Mouse (Mus musculus) thymus, adult 18-20 months (tissue): ENCODE data around the gene Slc15a3.
A peak's percentile ranks its signal among the peaks of the same experiment; 100 is the strongest.

Experiments
- DNase-seq, 2 experiments: peaks; one replicate each; pipeline ENCODE4 v3.0.0; 2022; ENCODE audit warnings: mixed read lengths in 2 of 2

Gene Slc15a3

DNA sequence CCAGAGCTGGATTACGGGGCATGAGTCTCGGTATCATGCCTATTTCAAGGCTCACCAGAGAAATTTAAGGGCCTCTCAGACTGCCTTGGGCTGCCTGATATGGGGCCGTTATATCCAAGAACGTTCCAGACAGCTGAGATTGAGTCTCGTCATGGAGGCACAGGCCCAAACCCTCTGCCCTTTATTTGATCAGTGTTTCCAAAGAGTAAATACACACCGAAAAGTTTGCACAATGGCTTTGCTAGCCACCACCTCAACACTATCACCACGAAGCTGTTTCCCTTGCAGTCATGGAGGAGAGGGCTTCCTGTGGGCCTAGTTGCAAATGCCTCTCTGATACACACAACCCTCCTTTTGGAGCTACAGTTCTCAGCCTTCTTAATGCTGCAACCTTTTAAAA lies 15.5 kb upstream of the Slc15a3 start:
- no peak for DNase-seq

DNA sequence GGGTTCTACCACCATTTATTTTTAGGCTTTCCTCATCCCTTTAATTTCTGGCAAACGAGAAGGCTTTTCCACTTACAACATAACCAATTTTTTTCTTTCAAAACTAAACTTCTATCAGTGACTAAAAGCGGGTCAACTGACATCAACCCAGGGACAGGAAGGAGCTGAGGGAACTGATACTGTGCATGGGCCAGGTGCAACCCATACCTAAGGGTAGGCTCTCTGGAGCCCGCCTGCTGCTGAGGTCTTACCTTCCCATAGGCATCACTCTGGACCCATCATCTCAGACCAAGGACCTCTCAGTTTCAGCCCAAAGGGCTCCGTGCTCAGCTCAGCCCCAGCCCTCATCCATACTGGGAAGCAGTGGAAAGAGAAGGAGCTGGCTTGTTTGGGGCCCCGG lies 11.2 kb upstream of the Slc15a3 start:
- peak in 1 of 2 experiments; percentile 47 for DNase-seq

DNA sequence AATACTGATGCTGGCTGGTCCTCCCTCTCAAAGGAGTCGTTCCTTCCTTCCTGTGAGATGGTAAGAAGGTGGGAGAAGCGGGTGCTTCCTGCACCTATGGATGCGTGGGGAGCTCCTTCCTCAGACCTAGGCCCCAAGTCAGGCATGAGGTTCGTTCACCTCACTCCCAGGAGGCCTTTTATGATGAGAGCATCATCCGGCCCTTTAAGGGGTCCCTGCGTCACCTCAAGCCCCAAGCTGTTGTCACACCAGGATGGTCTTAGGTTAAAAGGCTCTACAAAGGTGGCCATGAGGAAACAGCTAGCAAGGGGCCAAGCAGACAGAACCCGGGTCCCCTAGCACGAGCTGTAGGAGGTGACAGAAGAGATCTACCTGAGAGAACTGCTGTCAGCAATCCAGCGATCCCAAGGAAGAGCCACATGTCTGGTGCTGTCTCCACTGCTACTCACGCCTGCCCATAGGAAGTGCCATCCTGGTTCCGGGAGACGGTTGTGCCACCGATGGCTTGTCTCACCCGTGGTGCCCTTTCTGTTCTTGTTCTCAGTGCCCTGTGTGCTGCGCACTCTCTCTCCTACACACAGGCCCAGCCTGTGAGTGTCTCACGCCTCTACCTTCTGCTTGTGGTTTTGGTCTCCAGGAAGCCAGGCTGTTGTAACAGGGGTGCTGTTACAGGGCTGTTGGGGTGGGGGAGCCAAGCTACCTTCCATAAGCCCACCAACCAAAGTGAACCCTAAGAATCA lies 9.9 kb upstream of the Slc15a3 start, which contains the start of gene Cd6:
Cd6 (minus strand) TSS at position 623 of the 740 bp plus-strand sequence.
- peak; percentile 62 to 77 for DNase-seq

DNA sequence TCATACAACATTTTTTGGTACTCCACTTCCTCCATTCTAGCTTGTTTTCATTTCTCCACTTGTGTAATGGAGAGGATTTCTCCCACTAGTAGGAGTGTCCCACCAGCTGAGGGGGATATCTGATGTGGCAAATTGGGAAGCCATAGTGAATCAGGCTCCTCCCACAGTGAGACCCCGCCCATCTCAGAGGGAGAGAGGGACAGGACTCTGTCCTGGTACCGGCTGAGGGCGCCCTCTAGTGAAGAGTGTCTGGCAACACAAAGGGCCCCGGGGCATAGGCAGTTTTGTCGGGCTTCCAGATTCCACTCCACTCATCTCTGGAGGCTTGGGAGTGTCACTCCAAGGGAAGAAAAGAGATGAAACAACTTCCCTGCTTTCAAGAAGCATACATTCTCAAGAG lies 8.1 kb upstream of the Slc15a3 start:
- DNase-seq = peak; percentile 69 to 81

DNA sequence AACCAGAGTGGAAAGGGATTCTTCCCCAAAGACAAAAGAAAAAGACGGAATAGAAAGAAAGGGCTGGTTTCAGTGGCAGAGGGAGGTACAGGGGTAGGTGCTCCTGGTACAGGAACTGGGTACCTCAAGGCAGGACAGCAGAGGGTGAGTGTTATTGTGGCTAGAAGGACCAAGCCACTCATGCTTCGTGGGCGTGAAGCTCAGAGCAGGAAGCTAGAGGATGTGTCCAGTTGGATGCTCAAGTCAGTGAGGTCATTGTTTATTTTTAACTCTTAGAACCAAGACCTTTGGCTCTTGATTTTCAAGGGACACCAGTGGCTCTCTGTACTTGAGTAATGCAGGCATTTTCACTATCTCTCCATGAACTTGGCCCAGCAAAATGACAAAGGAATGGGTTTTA lies 7.5 kb upstream of the Slc15a3 start:
- DNase-seq = no peak

DNA sequence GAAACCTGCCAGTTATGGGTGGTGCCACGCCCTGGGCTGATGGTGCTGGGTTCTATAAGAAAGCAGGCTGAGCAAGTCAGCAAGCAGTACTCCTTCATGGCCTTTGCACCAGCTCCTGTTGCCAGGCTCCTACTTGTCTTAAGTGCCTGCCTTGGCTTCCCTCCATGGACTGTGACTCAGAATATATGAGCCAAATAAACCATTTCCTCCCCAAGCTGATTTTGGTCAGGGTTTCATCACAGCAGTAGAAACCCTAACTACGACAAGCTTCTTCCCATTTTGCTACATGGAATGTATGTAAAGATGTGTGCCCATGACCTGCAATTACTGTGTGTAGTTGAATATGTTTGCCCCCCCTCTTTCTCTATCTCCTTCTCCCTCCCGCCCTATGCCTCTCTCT lies 5.9 kb upstream of the Slc15a3 start:
- DNase-seq = no peak

DNA sequence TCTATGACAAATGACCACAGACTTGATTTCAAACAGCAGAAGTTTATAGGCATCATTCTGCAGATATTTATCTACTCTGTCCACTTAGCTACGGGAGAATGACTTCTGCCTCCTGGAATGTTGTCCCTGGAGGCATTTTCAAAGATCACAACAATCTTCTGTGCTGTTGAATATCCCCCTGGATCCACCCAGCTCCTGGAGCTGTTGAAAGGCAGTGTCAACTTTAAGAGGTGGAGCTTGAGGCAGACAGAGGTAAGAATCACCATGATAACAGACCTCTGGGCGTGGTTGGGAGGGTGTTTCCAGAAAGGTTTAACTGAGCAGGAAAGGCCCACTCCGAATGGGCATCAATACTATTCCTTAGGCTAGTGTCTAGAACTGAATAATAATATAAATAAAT lies 3.9 kb upstream of the Slc15a3 start:
- DNase-seq = no peak

DNA sequence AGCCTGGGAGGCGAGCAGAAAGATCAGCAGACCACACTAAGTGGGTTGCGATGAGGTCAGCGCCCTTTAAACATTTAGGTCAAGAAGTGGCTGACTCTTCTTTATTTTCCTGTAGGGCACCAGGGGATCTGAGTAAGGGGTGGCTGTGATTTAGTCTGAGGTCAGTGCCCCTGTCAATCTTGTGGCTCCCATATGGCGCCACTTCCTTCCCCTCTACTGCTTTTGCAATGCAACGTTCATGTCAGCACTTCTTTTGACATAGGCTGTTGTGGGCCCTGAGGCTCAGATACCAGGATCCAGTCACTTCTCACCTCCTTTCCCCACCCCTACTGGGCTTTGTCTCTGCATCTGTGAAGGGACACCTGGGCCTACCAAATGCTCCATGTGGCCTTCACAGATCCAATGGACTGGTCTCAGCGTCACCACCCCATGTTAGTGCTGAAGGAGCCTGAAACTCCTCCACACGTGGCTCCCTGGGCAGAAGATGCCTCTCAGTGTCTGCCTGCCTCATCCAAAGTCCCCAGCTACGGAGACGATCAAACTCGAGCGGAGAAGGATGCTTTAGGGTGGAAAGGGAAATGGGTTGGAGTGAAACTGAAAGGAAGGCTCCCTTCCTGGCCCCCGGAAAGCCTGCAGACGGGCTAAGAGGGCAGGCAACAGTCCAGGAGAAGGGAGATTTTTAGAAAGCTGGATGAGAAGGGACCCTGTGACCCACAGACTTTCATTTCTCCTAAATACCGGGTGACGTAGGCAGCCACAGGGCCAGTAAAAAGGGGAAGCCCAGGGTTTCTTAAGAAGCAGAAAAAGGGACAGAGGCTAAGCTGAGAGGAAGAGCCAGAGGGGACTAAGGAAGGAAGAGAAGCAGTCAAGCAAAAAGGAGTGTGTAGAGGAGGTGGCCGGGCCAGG lies 2.4 kb downstream of the Slc15a3 start:
- DNase-seq = no peak

DNA sequence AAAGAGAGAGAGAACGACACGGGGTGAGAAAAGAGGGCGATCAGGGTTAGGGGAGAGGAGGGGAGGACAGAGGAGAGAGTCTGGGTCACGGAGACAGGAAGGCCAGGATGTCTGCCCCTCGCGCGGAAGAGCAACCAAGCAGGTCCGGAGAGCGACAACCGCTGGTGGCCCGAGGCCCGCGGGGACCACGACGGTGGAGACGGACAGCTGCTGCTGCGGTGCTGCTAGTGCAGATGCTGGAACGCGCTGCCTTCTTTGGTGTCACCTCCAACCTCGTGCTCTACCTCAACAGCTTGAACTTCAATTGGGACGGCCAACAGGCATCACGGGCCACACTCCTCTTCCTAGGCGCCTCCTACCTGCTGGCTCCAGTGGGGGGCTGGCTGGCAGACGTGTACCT lies 3.4 kb downstream of the Slc15a3 start:
- no peak for DNase-seq

DNA sequence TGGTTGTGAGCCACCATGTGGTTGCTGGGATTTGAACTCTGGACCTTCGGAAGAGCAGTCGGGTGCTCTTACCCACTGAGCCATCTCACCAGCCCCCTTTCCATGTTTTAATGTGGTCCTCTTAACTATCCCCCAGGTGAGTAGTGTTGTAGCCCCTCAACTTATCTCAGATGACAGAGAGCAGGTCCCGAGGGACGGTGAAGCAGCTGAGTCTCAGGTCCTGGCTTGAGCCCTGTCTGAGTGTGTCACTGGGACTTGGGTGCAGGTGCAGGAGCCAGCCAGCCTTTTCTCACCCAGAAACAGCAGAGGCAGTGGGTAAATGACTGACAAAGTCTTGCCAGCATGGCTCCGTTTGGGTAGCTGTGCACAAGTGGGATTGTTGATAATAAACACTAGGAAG lies 4.7 kb downstream of the Slc15a3 start:
- DNase-seq = no peak

DNA sequence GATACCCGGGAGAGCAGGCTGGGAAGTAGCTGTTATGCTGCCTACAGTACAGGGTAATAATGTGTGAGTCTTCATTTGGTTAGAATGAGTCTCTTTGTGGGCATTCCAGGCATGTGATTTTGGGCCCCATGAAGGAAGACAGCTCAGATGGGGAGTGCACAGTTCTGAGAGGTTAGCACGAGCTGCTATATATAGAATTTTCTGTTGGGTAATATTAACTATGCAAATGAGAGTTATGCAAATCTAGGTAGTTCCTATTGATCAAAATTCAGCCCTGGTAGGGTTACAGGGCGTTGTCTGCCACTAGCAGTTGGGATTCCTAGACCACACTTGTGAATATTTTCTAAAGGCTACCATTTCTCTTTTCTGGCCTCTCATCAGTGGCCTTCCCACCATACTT lies 5.9 kb downstream of the Slc15a3 start:
- DNase-seq = no peak

DNA sequence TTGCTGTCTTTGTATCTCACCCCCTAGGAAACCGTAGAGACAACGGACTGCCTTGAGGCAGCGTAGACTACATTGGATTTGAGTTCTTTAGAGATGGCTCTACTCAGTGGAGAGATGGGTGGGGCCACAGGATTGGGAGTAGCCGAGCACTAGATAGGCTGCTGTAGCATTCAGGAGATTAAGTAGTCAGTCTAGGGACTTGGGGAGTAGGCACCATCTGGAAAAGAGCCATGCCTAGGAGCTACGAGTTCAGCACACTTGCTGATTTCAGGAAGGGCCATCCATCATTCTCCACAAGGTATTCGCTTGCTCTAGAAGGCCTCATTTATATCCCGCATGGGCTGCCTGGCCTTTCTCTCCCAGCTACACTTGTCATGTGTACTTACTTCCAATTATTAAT lies 6.6 kb downstream of the Slc15a3 start:
- no peak for DNase-seq

DNA sequence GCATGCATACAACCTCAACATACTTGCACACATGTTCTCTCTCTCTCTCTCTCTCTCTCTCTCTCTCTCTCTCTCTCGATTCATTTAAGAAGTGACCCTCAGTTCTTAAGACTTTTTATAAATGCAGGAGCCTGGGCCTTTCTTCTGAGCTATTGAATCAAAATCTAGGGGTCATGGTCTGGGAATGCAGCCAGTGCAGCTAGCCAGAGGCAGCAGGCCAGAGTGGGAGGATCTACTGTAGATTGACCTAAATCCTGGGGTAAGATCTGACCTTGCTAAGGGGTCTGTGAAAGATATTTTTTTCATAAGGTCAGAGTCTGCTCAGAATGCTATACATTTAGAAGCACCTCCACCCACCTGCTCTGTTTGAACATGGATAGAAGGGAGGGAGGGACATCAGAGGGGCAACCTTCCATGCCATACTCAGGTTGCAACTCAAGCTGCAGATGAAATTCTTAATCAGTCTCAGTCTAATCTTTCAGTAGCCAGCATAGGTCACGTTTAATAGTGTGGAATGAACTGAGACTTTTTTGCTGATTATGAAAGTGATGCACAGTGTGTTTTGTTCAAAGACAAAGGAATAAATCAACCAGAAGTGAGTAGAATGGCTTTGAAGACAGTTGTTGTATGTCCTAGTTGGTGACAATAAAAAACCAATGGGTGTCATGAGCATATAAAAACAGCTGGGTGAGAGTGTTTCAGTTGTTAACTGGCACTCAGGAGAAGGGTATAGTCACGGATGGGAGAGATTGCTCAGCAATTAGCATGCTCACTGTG lies 8.0 kb downstream of the Slc15a3 start:
- DNase-seq = no peak

DNA sequence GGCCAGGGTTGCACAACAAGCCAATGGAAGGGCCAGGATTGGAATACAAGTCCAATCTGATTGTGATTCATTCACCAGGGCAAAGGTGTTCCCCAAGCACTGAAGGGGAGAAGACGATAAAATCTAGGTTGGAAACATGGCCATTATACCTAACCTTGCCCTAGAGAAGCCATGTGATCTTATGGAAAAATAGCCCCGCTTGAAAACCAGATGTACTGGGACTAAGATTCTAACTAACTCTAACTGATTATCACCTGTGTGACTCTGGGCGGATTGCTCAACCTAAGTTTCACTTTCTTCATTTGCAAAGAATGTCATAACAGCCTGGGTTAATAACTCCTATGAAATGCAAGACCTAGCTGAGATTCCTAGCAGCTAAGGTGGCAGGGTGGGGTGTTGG lies 15.9 kb downstream of the Slc15a3 start:
- DNase-seq = no peak

DNA sequence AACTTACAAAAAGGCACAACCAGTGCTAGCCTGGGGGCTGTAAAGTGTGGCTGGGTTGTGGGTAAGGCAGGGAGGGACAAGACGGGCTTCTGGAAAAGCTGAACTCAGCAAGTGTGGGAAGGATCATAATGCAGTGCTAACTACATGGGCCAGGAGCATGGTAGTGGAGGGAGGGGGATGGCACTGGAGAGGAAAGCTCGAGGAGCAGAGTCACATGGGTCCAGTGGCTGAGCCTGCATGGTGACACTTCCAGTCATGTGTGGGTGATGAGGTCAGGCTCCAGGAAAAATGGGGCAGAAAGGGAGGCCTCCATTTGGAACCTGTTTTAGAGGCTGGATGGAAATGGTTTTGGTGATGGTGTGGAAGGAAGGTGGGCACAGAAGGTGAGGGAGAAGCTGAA lies 17.0 kb downstream of the Slc15a3 start:
- no peak for DNase-seq

DNA sequence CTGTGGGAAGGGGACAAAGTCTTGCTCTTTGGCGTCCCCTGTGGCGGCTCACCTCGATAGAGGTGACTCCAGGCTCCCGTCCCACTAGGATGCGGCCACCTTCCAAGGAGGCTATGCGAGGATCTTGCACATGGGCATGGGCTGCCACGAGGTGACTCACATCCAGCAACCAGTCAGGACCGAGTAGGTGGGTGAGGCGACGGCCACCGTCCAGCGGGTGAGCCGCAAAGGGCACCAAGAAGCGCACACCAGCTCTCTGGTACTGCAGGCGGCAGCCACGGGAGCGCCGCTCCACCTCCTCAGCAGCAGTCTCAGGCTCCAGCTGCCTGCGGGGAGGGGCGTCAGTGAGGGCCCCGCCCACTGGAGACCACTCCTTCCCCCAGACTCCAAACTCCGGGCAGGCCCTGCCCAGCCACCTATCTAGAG lies 20.6 kb downstream of the Slc15a3 start:
- no peak for DNase-seq

DNA sequence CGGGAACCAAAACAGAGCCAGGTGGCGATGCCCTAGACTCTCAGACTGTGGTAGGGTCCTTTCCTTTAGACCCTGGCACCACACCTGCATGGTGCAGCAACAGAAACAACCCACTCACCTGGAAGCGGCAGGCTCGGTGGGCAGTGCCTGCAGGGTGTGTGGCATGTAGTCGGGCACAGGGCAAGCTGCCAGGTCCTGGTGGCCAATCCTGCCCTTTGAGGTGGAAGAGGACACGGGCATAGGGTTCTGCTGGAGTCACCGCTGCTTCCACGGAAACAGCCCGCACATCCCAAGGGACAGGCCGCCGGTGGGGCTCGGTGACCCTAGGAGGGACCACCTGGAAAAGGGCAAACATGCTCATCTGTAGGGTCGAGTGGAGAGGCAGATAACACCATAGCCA lies 26.8 kb downstream of the Slc15a3 start:
- no peak for DNase-seq

DNA sequence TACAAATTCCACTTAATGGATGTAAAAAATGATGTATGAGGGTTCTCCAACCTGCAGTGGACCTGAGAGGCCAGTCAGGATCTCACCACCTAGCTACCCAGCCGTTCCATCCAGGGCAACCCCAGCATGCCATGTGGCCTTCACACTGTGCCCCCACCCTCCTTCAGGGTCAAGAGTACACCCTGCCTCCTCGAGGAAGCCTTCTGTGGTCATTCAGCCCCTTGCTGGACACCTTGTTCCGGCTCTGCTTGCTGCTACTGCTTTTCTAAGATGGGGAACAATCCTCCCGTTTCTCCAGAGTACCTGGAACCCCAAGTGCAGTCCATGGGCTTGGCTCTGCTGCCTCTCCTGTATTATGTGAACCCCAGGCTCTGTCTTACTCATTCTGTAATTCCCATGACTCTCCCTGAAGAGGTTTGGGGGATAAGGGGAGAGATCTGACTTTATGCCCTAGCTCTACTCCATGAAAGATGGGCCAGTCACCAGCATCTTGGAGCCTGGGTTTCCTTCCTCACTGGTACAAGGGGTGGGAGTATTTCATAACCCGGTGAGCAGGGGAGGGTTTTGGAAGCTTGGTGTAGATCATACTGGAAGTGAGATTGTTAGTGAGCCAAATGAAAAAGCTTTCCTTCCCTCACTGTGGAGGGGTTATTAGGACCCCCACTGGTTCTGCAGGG lies 28.6 kb downstream of the Slc15a3 start:
- no peak for DNase-seq

DNA sequence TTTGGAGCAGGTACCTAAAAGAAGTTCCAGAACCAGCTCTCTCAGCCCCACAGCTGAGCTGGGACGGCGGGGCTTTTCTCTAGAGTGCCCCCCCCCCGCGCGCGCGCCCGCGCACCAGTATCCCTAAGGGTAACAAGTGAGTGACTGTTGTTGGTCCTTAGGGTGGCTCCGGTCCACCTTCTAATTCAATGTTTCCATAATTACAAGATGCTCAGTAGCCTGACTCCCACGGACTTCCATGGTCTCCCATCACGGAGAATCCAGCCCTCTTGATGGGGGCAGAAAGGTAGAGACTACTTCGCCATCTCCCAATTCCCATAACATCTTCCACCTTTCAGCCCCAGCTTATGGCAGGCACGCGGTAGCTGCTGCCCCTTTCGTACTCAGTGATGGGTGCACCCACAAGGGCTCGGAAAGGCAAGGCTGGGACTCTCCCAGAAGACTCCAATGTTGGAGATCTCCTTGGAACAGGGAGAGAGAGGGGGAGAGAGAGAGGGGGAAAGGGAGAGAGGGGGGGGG lies 29.2 kb downstream of the Slc15a3 start:
- DNase-seq = no peak

DNA sequence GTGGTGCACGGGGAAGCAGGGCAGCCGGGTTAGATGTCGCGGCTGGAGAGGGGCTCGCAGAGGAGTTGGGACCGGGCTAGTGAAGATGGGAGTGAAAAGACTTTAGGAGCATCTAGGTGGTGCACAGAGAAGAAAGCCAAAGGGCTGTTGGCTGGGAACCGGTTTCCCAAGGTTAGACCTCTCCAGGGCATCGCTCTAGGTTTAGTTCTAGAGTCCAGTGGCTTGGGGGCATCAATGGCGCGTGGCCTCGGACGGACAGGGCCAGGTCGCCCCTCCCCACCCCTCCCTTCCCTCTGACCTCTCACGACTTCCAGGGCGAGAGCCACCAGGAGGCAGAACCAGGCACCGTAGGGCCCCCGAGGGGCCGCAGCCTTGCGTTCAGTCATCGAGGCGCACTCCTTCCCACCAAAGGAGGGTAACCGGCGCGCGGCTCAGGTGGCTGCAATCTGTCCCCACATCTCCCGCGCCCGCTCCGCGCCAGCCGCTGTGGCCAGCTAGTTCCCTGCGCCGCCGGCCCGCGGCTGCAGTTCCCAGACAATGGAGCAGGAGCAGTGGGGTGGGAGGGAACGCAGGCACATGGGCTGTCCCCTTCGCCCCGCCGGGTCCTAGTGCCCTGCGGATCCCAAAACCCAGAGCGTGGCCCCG lies 29.8 kb downstream of the Slc15a3 start:
- DNase-seq = peak in 1 of 2 experiments; percentile 21

DNA sequence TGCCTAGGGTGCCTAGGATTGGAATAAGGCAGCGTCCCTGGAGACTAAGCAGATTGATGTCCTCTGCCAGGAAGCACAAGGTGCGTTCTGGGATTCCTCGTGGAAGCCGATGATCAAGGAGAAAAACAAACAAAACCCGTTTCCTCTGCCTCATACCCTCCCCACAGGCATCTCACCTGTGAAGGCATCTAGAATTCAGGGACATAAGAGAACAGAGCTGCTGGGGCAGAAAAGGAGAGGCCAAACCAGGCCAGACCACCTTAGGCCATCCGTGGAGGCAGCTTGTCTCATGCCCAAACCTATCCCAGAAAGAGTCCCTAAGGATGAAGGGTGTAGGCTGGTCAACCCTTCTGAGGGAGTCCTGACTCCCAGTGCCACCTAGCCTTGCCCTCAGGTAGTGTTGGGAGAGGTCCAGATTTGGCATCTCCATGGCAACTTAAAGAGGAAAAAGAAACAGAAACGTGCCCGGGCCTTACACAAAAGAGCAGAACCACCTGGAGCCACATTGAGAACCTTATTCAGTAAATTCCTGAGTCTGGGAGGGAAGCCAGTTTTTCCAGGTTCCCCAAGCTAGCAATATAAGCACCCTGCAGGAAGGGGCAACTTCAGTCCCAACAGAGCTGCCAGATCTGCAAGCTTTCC lies 30.5 kb downstream of the Slc15a3 start, which contains the start of gene Tmem132a:
Tmem132a (minus strand) TSS at position 55 of the 642 bp plus-strand sequence.
- no peak for DNase-seq
